Comparison of ENCODE assay signal across 8 mouse cellular contexts in genomic region chr5:125215346-125215929, GRCm38 (mm10). TPM values are rescaled to one million over a fixed set of nuclear protein-coding genes. Genes with fewer than 3 reads are reported as not detected.
DNase-seq lines count a peak whose midpoint lies in the region; ATAC-seq lines count a peak whose summit lies in the region.

No protein-coding gene starts in this region.

- 25% methylated on average over 11 of the region's 11 CpGs for WGBS in heart, embryonic 11.5 days (ENCODE audit: insufficient replicate concordance)
- WGBS in midbrain, embryonic 12.5 days = 24% methylated on average over 11 of the region's 11 CpGs

- peak overlapping the region; percentile 28; the same call in 1 of the 2 replicates for H3K4me3 ChIP-seq in heart, embryonic 11.5 days (ENCODE audit: low read depth, low read length)
- H3K4me3 ChIP-seq in midbrain, embryonic 12.5 days = 0 out of 2 replicates have a peak overlapping the region, but pooled peaks have one; percentile 13

- H3K9ac ChIP-seq in heart, embryonic 11.5 days (ENCODE audit: low read depth, low read length) = peak overlapping the region; percentile 68
- peak overlapping the region; percentile 37 for H3K9ac ChIP-seq in midbrain, embryonic 12.5 days (replicated peaks)

- H3K4me2 ChIP-seq in heart, embryonic 11.5 days = peak overlapping the region; percentile 68
- H3K4me2 ChIP-seq in midbrain, embryonic 12.5 days (replicated peaks) = peak overlapping the region; percentile 48

- DNase-seq in right cerebral cortex, postnatal 10 days (ENCODE audit: low spot score in 2 of 2) = peak; percentile 74 to 77
- no peak for DNase-seq in right cerebral cortex, postnatal 36 days (ENCODE audit: low spot score in 2 of 2)
- DNase-seq in cerebellum, postnatal 36 days = peak; percentile 59 to 63
- DNase-seq in kidney, adult 9 months = peak; percentile 90

- no peaks in the 10 kb centered on the region for H3K9me3 ChIP-seq in heart, embryonic 11.5 days (replicated peaks; ENCODE audit: control insufficient read depth, low read length)
- H3K9me3 ChIP-seq in midbrain, embryonic 12.5 days = no peaks in the 10 kb centered on the region

- no peaks in the 10 kb centered on the region for H3K27me3 ChIP-seq in heart, embryonic 11.5 days (ENCODE audit: control insufficient read depth, insufficient read depth, low read length)
- H3K27me3 ChIP-seq in midbrain, embryonic 12.5 days = no peaks in the 10 kb centered on the region

- H3K36me3 ChIP-seq in heart, embryonic 11.5 days (ENCODE audit: control insufficient read depth, insufficient read depth, low read length) = no peaks in the 10 kb centered on the region
- H3K36me3 ChIP-seq in midbrain, embryonic 12.5 days = no peaks in the 10 kb centered on the region

- peaks cover 14% of the 10 kb centered on the region for H3K4me1 ChIP-seq in heart, embryonic 11.5 days (ENCODE audit: control insufficient read depth, insufficient read depth, low read length)
- H3K4me1 ChIP-seq in midbrain, embryonic 12.5 days = peaks cover 23% of the 10 kb centered on the region

- ATAC-seq in heart, embryonic 11.5 days (replicated peaks; ENCODE audit: insufficient number of reproducible peaks, low FRiP score, low TSS enrichment) = no peak
- no peak for ATAC-seq in midbrain, embryonic 12.5 days (ENCODE audit: low FRiP score, low read depth)
- no peak for ATAC-seq in CD4-positive, CD25-positive, alpha-beta regulatory T cell, adult 4 months
- no peak for ATAC-seq in monocyte, adult 5-6 weeks (replicated peaks; ENCODE audit: insufficient number of reproducible peaks, low FRiP score, low TSS enrichment, poor library complexity, severe bottlenecking)

- 0 out of 2 replicates have a peak overlapping the region, but pooled peaks have one; percentile 4 for H3K27ac ChIP-seq in heart, embryonic 11.5 days (ENCODE audit: low read depth, low read length)
- peak overlapping the region; percentile 80 for H3K27ac ChIP-seq in midbrain, embryonic 12.5 days (replicated peaks)

RNA-seq across cellular contexts. Expression of gene Ncor2, which starts 36.4 kb away (rescaled TPM):
- polyA plus RNA-seq in heart, embryonic 11.5 days (2014; fragmentation: Nextera tagmentation; extraction: Ambion mirVana) = 14.3 and 18.8 TPM in 2 replicates
- 24.5 and 25.1 TPM in 2 replicates for polyA plus RNA-seq in midbrain, embryonic 12.5 days (2016; fragmentation: Nextera tagmentation; extraction: Ambion mirVana)
- 1 to 10 TPM; 4.0 to 6.1 TPM for polyA plus RNA-seq in CD4-positive, CD25-positive, alpha-beta regulatory T cell, adult 4 months (2017; shearing (Covaris generic))
- 14.4 to 63.8 TPM (median 24.3 TPM) in 3 replicates for total RNA-seq in monocyte, adult 5-6 weeks (2017)

Comparison
In these comparisons a context has a peak if more than half of its experiments do, and no peak if none do; other contexts are left out.
1. DNase-seq: peak in right cerebral cortex, postnatal 10 days (2 of 2), cerebellum, postnatal 36 days (2 of 2) and kidney, adult 9 months (single experiment); none in right cerebral cortex, postnatal 36 days (0 of 2).